Mouse (Mus musculus) adipocyte (in vitro differentiated cells): ENCODE measurements around the gene Cchcr1.

Experiments
- DNase-seq: peaks from one replicate; pipeline ENCODE4 v3.0.0-alpha.2; 2016; ENCODE audit warnings: low spot score

The Cchcr1 gene

GRCm38 (mm10) chr17:35554761-35555397 is 38.0 kb downstream of the Cchcr1 start:
- DNase-seq: no peak

- DNase-seq: no peak
Measured at GRCm38 (mm10) chr17:35556186-35556765, 39.4 kb downstream of the Cchcr1 start.

- DNase-seq: peak; percentile 71
Measured at GRCm38 (mm10) chr17:35556812-35557211, 39.9 kb downstream of the Cchcr1 start.

GRCm38 (mm10) chr17:35557351-35557750 is 40.5 kb downstream of the Cchcr1 start:
- no peak for DNase-seq

GRCm38 (mm10) chr17:35558216-35558615 is 41.3 kb downstream of the Cchcr1 start:
- no peak for DNase-seq

GRCm38 (mm10) chr17:35567150-35567549 is 50.2 kb downstream of the Cchcr1 start, which contains the start of gene 2300002M23Rik:
2300002M23Rik (plus strand) TSS chr17:35567450.
- no peak for DNase-seq

- DNase-seq: no peak
Measured at GRCm38 (mm10) chr17:35567767-35568166, 50.9 kb downstream of the Cchcr1 start.

- DNase-seq: no peak
Measured at GRCm38 (mm10) chr17:35569091-35569944, 52.4 kb downstream of the Cchcr1 start.

- DNase-seq: no peak
Measured at GRCm38 (mm10) chr17:35570836-35571235, 53.9 kb downstream of the Cchcr1 start.

- DNase-seq: no peak
Measured at GRCm38 (mm10) chr17:35571477-35571876, 54.6 kb downstream of the Cchcr1 start.

- DNase-seq: peak; percentile 92
Measured at GRCm38 (mm10) chr17:35578211-35578610, 61.3 kb downstream of the Cchcr1 start.
